Mouse (Mus musculus) liver, embryonic 15.5 days (tissue): ENCODE measurements around the gene Csnka2ip. TPM values are rescaled to one million over a fixed set of nuclear protein-coding genes. Genes with fewer than 3 reads are reported as not detected.

Experiments
- ATAC-seq: fragments of 200-750 bp; cut with Nextera tagmentation; 2 replicates; pipeline ENCODE4 v1.8.0; 2017; ENCODE audit warnings: moderate number of reproducible peaks, mild to moderate bottlenecking, moderate library complexity; ENCODE audit not compliant: insufficient read depth
- H3K27ac ChIP-seq: fragments of 300-500 bp; sonication (generic); replicated peaks from 2 replicates; pipeline ENCODE4 v1.5.1; 2015; ENCODE audit warnings: mild to moderate bottlenecking, inconsistent platforms
- H3K27me3 ChIP-seq: fragments of 300-500 bp; sonication (generic); 2 replicates; pipeline ENCODE4 v1.6.1; 2015; ENCODE audit warnings: mild to moderate bottlenecking, inconsistent platforms
- H3K36me3 ChIP-seq: fragments of 300-500 bp; sonication (generic); replicated peaks from 2 replicates; pipeline ENCODE4 v1.6.1; 2015; ENCODE audit warnings: moderate library complexity, mild to moderate bottlenecking, inconsistent platforms
- H3K4me1 ChIP-seq: fragments of 300-500 bp; sonication (generic); replicated peaks from 2 replicates; pipeline ENCODE4 v1.6.1; 2015; ENCODE audit warnings: inconsistent platforms
- H3K4me2 ChIP-seq: fragments of 300-500 bp; sonication (generic); 2 replicates; pipeline ENCODE4 v1.6.1; 2015; ENCODE audit warnings: moderate library complexity, mild to moderate bottlenecking, inconsistent platforms
- H3K4me3 ChIP-seq: fragments of 300-500 bp; sonication (generic); replicated peaks from 2 replicates; pipeline ENCODE4 v1.5.1; 2015; ENCODE audit warnings: mild to moderate bottlenecking, inconsistent platforms
- H3K9ac ChIP-seq: fragments of 300-500 bp; sonication (generic); 2 replicates; pipeline ENCODE4 v1.6.1; 2015; ENCODE audit warnings: moderate library complexity, mild to moderate bottlenecking, inconsistent platforms
- H3K9me3 ChIP-seq: fragments of 300-500 bp; sonication (generic); replicated peaks from 2 replicates; pipeline ENCODE4 v1.6.1; 2016; ENCODE audit warnings: inconsistent platforms
- WGBS: fragments of 180-500 bp; shearing (Covaris S2); methylation state at CpG from one replicate; pipeline ENCODE4 v1.1.7; 2015; ENCODE audit warnings: mixed read lengths; ENCODE audit not compliant: insufficient replicate concordance; 5-methylcytosine and 5-hydroxymethylcytosine counted together
- polyA plus RNA-seq: library from polyadenylated mRNA; unstranded; fragments of >200 nt; fragmentation: Nextera tagmentation; extraction: Ambion mirVana; gene quantifications from 2 replicates; pipeline ENCODE4 v1.2.1, GENCODE M21; 2015

Csnka2ip gene
- polyA plus RNA-seq, 1 experiment from 2014 or later: not detected

DNA sequence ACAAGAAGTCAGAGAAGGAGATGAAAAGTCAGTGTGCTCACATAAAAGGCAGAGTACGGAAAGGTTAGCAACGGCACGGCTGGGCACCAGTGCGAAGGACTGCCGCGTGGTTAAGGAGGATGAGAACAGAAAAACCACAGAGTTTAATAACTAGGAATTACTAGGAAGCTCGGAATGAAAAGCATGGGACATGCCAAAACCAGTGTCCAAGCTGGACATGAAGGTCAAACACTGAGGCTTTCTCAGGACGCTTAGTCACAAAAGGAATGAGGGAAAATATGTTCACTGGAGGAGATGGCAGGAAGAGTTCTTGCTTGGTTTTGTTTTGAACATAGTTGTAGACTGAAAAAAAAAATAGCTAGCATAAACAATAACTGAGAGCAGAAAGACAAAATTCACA lies 32.7 kb downstream of the Csnka2ip start:
- no peak for ATAC-seq
- Histone ChIP-seq H3K9me3 (no peaks in the 10 kb centered on the region), H3K27me3 (no peaks in the 10 kb centered on the region), H3K4me3 (no peak overlapping the region), H3K9ac (no peak overlapping the region), H3K4me1 (no peaks in the 10 kb centered on the region), H3K4me2 (no peak overlapping the region), H3K36me3 (no peaks in the 10 kb centered on the region), H3K27ac (no peak overlapping the region)
- 76% methylated on average over 8 of the region's 8 CpGs for WGBS

DNA sequence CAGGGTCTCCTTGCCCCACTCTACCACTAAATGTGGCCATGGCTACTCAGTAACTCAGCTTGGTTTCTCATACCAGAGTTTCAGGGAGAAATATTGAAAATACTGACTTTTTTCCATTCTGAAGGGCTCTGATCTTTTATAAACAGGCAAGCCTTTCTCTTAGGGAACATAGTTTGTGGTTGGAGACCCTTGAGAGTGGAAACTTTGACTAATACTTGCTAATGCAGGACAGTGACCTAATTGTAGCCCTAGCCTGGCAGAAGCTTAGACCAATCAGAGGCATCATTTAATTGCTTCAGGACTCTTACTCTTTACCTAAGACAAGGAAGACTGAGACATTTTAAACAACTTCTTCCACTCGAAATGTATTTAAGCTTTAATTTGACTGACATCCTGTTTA lies 39.1 kb downstream of the Csnka2ip start:
- H3K4me2 ChIP-seq: no peak overlapping the region
- WGBS: 42% methylated on average over 1 of the region's 1 CpGs
- H3K27ac ChIP-seq: no peak overlapping the region
- H3K36me3 ChIP-seq: no peaks in the 10 kb centered on the region
- H3K9ac ChIP-seq: no peak overlapping the region
- H3K4me3 ChIP-seq: no peak overlapping the region
- H3K9me3 ChIP-seq: no peaks in the 10 kb centered on the region
- H3K27me3 ChIP-seq: no peaks in the 10 kb centered on the region
- no peaks in the 10 kb centered on the region for H3K4me1 ChIP-seq
- no peak for ATAC-seq

DNA sequence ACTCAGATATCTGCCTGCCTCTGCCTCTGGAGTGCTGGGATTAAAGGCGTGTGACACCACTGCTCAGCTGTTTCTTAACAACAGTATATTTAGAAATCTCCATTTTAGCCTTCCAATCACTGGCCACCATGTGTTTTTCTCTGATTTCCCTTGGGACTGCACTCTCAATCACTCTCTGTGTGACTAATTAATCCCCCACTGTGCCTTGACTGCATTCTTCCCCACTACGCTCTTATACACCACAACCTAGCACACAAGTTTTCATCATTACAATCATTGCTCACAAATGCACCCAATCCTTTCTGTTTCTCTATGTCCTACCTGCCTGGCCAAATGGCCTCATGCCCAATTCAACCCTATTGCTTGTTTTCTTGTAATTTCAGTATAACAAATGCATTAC lies 43.7 kb downstream of the Csnka2ip start:
- Histone ChIP-seq H3K27me3 (no peaks in the 10 kb centered on the region), H3K36me3 (no peaks in the 10 kb centered on the region), H3K9me3 (no peaks in the 10 kb centered on the region), H3K4me3 (no peak overlapping the region), H3K4me2 (no peak overlapping the region), H3K4me1 (no peaks in the 10 kb centered on the region), H3K9ac (no peak overlapping the region), H3K27ac (no peak overlapping the region)
- ATAC-seq: no peak
- WGBS: 51% methylated on average over 2 of the region's 2 CpGs

DNA sequence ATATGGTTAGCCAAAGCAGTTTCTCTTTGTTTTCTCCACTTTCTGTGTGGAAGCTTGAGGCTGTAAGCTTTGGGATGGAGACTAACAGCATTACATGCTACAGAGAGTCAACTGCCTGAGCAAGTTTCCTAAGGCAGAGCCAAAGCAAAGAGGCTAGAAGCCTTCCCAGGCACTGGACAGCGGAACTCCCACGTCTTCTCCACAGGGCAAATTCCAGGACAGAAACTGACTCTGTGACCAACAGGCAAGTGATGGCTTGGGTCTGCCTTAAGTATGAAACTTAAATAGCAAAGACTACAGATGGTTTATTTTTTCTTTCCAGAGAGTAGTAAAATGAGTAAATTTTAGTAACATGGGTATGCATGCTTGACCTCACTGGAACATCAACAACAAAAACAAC lies 75.3 kb downstream of the Csnka2ip start:
- 85% methylated on average over 2 of the region's 2 CpGs for WGBS

DNA sequence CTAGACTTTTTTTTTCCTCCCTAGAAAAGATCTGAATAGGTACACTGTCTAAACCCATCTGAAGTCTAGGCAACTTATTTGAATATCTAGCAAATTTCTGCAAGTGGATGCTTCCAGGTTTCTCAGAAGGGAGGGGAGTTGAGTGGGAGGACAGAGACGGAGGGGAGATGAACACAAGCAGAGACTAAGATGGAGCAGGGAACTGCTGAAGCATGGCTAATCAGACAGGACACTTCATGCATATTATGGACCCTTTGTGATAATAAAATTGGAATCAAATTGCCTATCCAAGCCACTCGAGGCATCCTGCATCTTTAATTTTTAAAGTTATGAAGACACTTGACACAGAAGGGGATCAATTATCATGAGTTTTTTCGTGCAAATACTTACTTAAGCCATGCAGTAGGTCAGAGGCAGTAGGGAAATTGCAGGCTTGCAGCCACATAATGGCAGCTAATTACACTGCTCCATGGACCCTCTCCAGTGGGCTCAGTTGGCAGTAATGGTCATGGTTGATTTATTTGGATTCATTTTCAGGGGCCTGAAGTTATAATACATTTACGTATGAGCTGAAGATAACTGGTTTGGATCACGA lies 78.1 kb downstream of the Csnka2ip start:
- no peak overlapping the region for H3K4me2 ChIP-seq
- H3K9ac ChIP-seq: no peak overlapping the region
- no peak for ATAC-seq
- no peak overlapping the region for H3K27ac ChIP-seq
- no peaks in the 10 kb centered on the region for H3K4me1 ChIP-seq
- 57% methylated on average over 5 of the region's 5 CpGs for WGBS
- H3K36me3 ChIP-seq: no peaks in the 10 kb centered on the region
- no peaks in the 10 kb centered on the region for H3K27me3 ChIP-seq
- no peaks in the 10 kb centered on the region for H3K9me3 ChIP-seq
- H3K4me3 ChIP-seq: no peak overlapping the region

More for the DNA sequence above, 75.3 kb downstream of the Csnka2ip start:
- H3K27ac ChIP-seq: no peak overlapping the region
- H3K27me3 ChIP-seq: no peaks in the 10 kb centered on the region
- H3K4me3 ChIP-seq: no peak overlapping the region
- no peaks in the 10 kb centered on the region for H3K36me3 ChIP-seq
- H3K4me1 ChIP-seq: no peaks in the 10 kb centered on the region
- no peak overlapping the region for H3K9ac ChIP-seq
- H3K9me3 ChIP-seq: no peaks in the 10 kb centered on the region
- no peak overlapping the region for H3K4me2 ChIP-seq
- ATAC-seq: no peak

DNA sequence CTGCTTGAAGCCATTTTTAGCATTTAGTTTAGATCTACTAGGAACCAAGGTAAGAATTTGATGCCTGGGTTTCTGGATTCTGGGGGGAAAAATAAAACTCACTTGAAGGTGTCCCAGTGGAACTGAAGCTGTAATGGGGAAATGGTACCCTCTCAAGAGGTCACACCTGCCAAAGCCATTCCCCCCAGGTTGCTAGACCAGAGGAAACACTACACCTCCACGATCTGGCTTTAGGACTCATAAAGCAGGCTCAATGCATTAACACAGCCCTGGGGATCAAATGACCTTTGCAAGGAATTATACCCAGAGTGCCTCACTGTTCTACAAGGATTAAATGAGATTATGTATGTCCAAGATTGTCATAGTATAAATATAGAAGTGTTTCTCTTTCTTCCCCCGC lies 88.8 kb downstream of the Csnka2ip start:
- H3K4me1 ChIP-seq: no peaks in the 10 kb centered on the region

More for the DNA sequence above, 88.8 kb downstream of the Csnka2ip start:
- no peak for ATAC-seq
- no peaks in the 10 kb centered on the region for H3K27me3 ChIP-seq
- no peak overlapping the region for H3K27ac ChIP-seq
- H3K36me3 ChIP-seq: no peaks in the 10 kb centered on the region
- WGBS: 57% methylated on average over 2 of the region's 2 CpGs
- H3K4me3 ChIP-seq: no peak overlapping the region
- no peak overlapping the region for H3K4me2 ChIP-seq
- H3K9me3 ChIP-seq: no peaks in the 10 kb centered on the region
- H3K9ac ChIP-seq: no peak overlapping the region

Other genes starting within 250 kb of the Csnka2ip start
- 7.5 and 8.2 TPM in 2 replicates for gene 4930453N24Rik, start 168.8 kb upstream of the Csnka2ip start, polyA plus RNA-seq
- gene Zfp654, start 249.2 kb upstream of the Csnka2ip start, polyA plus RNA-seq: 2.4 and 2.8 TPM in 2 replicates
- 22.9 and 23.0 TPM in 2 replicates for gene Cggbp1, start 249.6 kb upstream of the Csnka2ip start, polyA plus RNA-seq